Mouse (Mus musculus): ENCODE measurements around the gene Prokr2.

Prokr2 gene

DNA sequence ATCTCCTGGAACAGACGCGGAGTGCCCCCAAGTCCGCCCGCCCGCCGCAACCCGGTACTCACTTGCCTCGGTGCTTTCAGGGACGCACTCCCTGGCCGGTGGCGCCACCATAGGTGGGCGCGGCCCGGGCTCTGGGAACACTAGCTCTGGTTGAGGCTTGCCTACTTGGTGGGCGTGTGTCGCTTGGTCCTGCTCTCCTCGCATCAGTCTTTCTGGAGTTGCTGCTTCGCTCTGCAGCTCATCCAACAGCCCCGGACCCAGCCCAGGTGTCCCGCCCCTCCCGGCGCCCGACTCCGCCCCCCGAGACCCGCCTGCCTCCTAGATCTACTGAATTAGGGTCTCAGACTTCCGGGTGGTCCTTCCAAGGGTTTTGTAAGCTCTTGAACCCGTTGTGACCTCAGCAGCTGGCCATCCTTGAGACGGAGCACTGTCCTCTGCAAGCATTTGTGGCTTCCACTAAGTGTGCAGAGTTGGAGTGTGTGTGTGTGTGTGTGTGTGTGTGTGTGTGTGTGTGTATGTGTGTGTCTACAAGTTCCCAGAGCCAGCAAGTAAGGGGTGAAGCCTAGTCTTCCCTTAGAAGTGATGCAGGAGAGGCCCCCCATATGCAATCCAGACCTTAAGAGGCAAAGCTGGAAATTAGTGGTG, at the start of gene Prokr2:
Gene Prokr2 (minus strand): TSS at position 254 of the 645 bp plus-strand sequence.
- CTCF ChIA-PET = no interaction called here

DNA sequence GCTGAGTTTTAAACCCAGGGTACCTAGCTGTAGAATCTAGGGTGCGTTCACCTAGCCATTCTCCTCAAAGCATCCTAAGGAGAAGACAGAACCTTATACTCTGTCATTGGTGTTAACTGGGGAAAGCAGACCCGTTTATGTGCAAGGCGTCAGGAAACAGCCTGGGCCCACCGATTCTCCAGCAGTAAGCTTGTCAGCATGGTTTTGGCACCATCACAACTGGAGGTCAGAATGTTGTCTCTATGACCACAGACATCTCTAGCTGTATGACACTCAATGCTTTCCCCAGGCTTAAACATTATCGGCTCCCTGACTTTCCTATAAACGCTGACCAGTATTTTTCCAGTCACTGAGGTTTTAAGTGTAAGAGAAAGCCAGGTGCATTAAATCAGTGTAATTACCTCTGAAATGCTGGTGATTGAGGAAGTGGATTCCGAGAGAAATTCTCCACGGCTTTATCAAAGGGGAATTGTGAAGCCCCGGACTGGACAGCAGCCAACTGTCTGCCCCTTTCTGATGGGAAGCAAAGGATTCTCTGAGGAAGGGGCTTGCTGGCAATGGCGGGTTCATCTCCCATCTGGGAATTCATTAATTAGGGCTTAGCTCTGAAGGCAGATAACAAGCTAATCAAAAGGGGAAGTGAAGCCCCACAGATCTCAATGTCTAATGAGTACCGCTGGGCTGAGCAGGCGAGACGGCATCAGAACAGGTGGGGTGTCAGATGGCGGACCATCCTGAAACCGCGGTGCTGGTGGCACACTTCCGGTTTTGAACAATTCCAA, 42.1 kb upstream of the Prokr2 start:
- CTCF ChIA-PET = no interaction called here

GRCm38 (mm10) chr2:132425576-132425975, 40.3 kb upstream of the Prokr2 start:
- CTCF ChIA-PET = no interaction called here

DNA sequence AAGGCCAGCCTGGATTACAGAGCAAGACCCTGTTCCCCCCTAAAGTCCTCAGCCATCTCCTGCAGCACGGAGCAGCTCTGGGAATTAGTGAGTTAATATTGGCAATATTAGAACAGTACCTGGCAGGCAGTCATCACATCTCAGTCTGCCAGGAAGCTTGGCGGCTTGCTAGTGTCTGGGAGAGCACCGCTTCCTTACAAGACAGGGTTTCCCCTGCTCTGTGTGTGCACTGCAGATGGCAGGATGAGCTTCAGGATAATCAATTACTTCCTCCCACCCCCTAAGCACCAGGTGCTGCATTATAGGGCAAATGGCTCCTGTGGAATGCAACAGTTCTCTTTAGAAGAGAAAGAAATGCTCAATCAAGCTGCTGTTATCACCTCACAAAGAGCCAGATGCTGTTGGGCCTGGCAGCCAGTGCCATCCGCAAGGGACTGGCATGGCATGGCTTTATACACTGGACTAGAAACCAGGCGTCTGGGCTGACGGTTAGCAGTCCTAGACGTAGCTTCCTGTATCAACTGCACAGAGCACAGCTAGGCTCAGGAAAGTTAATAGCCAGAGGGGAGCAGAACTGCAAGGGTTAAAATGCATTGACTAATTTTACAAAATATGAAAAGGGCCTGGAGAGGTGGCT, 38.3 kb upstream of the Prokr2 start:
- CTCF ChIA-PET = no interaction called here

GRCm38 (mm10) chr2:132422846-132423245, 37.6 kb upstream of the Prokr2 start:
- CTCF ChIA-PET = no interaction called here

GRCm38 (mm10) chr2:132418414-132418813, 33.2 kb upstream of the Prokr2 start:
- CTCF ChIA-PET = no interaction called here

DNA sequence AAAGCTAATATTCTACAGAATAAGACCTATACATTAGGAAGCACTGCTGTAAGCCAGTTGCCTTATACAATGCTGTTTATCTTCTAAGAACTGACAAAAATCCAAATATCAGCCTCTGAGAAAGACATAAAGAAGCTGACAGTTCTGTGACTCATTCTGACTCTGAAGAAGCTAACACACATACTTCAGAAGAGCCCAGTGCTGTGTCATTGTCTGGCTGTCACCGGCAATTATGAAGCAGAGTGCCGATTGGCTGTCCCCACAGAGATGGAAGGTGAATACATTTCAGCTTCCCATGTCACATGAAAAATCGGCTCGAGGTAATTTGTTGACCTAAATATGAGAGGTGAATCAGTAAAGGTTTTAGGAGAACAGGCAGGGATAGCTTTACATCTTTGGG, 24.9 kb upstream of the Prokr2 start:
- CTCF ChIA-PET = no interaction called here

DNA sequence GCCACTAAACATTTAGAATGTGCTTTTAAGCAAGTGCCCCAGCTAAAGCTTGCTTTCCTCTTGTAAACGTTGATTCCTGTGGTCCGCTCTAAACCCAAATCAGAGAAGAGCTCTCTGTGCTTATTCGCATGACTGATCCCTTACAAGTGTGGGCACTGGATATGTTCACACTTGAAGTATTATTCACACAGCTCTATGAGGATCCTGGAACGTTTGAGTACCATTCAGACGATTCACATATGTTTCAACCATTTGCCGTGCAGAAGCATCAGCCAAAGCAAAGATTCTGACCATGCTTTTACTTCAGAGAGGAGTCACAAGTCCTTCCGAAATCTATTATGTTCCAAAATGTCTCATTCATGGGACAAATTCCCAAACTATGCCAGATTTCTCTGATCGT, 12.9 kb upstream of the Prokr2 start:
- CTCF ChIA-PET = no interaction called here

DNA sequence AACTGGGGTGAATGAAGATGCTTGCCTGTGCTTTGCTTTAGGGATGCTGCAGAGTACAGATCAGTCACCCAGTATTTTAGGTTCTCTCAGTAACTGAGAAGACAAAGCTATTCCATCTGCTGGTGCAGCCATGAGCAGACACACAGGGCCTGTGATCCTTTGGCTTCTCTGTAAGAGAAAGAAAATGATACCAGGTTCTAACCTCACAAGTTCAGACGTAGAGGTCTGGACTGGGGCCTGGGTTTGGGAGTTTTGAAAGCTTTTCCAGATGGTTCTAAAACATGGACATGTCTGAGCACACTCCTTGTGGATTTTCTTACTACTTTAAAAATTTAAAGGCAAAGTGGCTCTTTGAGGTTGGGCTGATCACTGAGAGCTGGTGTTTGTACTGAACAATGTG, 10.5 kb upstream of the Prokr2 start:
- CTCF ChIA-PET = no interaction called here

DNA sequence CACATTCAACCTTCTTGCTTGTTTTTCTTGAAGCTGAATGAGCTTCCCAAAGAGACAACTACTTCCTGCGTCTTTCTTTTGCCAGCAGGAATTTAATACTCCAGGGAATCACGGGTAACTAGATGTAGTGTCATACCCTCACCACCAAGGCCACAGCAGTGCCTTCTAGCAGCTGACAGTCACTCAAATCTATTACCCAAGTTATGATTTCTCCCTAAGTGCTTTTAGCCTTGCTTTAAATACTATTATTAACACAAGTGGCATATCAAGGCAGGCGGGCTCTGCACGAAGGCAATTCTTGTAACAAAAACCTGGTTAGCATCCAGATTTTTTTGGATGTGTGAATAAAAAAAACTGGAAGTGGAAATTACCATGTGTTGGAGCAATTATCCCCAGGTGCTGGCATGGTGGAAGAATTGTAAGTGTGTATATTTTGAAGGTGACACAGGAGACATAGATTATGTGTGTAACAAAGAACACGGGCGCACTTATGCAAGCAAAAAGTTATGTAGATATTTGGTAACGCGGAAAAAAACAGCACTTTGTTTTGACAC, 5.4 kb upstream of the Prokr2 start:
- CTCF ChIA-PET = interaction anchor here (0.7 kb wide), 1 partner anchor 355 kb away, joined by 4 read pairs; no protein-coding TSS in a partner anchor

DNA sequence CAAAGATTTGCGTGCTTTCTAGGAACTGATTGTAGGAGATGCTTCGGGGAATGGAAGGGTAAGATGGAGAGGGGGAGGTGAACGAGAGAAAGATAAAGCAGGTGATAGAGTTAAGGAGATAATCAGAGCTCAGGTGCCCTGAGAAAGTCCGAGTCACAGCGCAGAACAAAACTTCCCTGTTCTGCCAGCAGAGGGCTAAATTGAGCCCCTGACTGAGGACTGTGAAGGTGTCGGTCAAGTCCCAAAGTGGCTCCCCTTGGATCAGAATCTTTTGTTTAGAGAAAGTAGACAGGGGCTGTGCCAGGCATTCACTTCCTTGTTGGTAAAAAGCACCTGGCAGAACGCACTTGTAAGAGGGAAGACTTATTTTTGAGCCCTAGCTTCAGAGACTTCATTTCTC, 4.3 kb upstream of the Prokr2 start:
- CTCF ChIA-PET = no interaction called here

DNA sequence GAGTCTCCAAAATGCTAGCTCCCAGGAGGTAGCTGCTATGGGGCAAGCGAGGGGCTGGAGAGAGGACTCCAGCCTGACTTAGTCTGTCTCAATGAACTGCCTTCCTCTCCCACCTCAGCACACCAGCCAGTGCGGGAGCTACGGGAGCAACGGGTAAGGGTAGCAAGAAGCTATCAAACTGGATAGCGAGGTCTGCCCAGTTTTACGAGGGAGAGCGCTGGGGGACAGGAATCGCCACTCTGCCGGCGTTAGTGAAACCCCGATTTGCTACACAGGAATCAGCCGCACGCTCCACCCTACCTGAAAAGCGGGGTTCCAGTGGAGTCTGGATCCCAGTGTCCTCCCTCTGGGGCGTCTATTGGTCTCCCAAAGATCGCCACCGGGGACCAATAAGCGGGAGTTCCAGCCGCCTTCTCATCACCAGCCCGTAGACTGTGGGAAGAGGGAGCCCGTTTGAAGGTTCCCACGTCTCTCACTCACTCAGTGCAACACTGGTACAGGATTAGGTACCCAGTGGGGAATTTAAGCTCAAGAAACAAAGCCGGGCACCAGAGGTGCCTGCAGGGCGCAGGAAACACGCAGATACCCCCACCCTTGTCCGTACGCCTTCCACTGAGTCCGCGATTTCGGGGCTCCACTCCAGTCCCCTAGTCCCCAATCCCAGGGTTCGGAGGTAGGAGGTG, 595 bp downstream of the Prokr2 start:
- CTCF ChIA-PET = no interaction called here

GRCm38 (mm10) chr2:132382308-132382707, 2.9 kb downstream of the Prokr2 start:
- CTCF ChIA-PET = no interaction called here

GRCm38 (mm10) chr2:132379690-132380089, 5.6 kb downstream of the Prokr2 start:
- CTCF ChIA-PET = no interaction called here

DNA sequence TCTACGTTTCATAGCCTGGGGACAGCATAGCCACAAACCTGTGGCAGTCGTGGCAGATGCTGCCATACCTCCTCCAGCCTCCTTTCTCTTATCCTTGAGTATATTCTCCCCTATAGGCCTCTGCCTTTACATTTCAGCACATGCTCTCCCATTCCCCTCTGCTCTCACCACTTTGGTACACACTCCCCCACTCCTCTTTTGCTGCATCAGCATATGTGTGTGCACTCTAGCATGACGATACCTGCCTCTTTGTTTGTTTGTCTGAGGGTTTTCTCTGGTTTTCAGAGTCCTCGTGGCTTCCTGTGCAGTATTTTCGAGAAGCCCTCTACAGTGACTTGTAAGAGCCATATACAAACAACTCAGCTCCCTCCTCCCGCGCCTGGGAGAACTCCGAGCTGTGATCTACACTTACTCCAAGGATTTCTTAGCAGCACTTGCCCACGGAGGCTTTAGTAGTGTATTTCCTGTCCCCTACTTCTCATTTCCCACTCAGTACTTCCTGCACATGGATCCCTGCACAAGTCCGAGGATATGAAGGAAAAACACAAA, 6.6 kb downstream of the Prokr2 start:
- CTCF ChIA-PET = interaction anchor here (0.9 kb wide), 1 partner anchor 10 kb away, joined by 5 read pairs; no protein-coding TSS in a partner anchor

GRCm38 (mm10) chr2:132377436-132377835, 7.8 kb downstream of the Prokr2 start:
- CTCF ChIA-PET = no interaction called here

- CTCF ChIA-PET = no interaction called here
Measured at GRCm38 (mm10) chr2:132375721-132376120, 9.5 kb downstream of the Prokr2 start.

DNA sequence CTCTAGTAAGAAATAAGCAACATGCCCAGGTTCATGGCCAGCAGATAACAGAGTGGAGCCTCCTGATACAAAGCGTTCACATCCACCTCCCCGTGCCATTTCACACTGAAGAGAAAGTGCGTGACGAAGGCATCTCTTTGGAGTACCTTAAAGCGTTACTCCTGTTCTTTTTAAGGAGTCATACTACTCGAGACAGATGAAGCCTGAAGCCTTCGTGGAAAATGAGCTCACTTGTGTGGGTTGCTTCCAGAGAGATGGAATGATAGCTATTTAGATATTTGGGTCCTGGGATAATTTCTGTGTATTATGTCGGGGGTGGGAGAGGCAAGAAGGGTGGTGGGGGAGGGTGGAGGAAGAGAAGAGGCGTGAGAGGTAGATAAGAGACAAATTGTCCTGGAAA, 10.1 kb downstream of the Prokr2 start:
- CTCF ChIA-PET = no interaction called here

DNA sequence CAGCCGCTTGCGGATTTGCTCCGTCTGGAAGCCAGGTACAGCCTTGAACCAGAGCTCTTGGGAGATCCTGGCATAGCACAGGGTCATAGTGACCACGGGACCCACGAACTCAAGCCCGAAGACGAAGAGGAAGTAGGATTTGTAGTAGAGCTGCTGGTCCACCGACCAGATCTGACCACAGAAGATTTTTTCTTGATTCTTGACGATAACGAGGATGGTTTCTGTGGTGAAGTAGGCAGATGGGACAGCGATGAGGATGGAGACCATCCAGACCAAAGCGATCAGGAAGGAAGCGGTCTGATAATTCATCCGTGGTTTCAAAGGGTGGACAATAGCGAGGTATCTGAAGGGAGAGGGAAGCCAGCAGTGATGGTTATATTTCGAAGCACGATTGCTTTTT, 11.5 kb downstream of the Prokr2 start:
- CTCF ChIA-PET = no interaction called here

- CTCF ChIA-PET = interaction anchor here (1.1 kb wide), 1 partner anchor 10 kb away, joined by 5 read pairs; no protein-coding TSS in a partner anchor
Measured at GRCm38 (mm10) chr2:132368433-132368832, 16.8 kb downstream of the Prokr2 start.

DNA sequence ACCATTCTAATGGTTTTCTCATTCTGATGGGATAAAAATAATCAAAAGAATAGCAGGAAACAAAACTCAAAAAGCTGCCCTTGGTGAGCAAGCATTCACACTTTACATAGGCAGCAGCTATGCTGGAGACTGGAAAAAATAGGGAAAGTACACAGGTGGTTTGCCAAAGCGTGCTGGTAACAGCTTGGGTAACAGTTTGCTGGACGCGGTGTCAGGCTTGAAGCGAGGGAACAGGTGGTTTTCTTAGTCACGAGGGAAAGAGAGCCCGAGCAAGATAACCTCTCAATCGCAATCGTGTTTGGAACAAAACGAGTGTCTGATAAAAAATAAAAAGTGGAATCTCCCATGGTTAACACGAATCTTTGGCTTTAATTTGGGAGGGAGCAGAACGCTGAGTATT, 41.4 kb downstream of the Prokr2 start:
- CTCF ChIA-PET = no interaction called here

GRCm38 (mm10) chr2:132341293-132341692, 44.0 kb downstream of the Prokr2 start:
- CTCF ChIA-PET = no interaction called here
